Mouse (Mus musculus) cerebellum, postnatal 4 days (tissue): ENCODE results near the gene Tmem253.
A peak's percentile ranks its signal among the peaks of the same experiment; 100 is the strongest.

Experiments
- DNase-seq, 2 experiments: peaks; one replicate each; pipeline ENCODE4 v3.0.0; 2022; ENCODE audit warnings: low spot score in 2 of 2, mixed read lengths in 1 of 2

Gene Tmem253

GRCm38 (mm10) chr14:52006771-52007170, 8.7 kb upstream of the Tmem253 start:
- DNase-seq: no peak

DNA sequence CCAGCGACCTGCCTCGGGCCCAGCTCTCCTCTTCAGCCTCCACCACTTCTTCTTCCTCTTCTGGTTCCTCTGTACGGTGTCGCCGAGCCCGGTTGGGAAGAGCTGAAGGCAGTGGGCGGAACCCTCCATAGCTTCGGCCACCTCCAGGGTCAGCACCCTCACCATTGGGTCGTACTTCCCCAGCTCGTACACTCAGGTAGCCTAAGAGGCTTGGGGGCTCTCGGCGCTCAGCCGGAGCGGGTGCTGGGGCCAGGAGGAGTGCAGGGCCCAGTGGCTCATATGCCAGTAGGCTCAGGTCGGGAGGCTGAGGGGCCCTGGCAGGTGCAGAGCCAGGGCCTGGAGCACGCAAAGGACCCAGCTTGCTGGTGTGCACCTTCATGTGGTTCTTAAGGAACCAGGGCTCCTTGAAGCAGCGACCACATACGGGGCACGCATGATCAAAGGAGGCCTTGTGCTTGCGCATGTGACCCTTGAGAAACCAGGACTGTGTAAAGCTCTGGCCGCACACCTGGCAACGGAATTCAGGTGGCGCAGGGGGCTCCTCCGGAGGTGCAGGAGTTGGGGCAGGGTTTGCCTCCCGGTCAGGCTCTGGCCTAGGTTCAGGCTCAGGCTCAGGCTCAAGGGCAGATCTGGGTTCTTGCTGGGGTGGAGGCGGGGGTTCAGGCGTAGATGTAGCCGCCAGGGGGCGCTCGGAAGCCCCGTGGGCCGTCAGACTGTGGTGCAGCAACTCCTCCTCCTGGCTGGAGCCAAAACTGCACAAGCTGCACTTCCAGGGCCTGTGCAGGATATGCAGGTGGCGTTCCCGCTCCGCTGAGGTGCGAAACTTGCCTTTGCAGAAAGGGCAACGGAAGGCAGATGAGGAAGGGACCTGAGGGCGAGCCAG, 6.9 kb upstream of the Tmem253 start:
- peak; percentile 92 to 97 for DNase-seq

DNA sequence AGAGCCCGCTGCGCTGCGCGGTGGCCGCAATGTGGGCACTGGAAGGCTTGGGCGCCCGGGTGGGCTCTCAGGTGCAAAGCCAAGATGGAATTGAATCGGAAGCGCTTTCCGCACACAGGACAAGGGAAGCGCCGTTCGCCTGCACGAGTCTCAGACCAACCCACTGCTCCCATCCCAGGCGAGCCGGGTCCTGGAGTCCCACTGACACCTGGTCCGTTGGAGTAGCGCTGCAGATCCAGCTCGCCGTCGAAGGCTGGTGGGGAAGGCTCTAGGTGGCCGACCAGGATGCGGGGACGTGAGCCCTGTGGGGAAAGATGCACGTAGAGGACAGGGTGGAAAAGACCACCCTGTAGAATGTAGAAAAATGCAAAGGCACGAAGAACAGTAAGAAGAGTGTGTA, 6.1 kb upstream of the Tmem253 start:
- no peak for DNase-seq

GRCm38 (mm10) chr14:52009841-52010240, 5.6 kb upstream of the Tmem253 start:
- no peak for DNase-seq

GRCm38 (mm10) chr14:52010446-52011111, 4.9 kb upstream of the Tmem253 start:
- DNase-seq: peak; percentile 42 to 81

DNA sequence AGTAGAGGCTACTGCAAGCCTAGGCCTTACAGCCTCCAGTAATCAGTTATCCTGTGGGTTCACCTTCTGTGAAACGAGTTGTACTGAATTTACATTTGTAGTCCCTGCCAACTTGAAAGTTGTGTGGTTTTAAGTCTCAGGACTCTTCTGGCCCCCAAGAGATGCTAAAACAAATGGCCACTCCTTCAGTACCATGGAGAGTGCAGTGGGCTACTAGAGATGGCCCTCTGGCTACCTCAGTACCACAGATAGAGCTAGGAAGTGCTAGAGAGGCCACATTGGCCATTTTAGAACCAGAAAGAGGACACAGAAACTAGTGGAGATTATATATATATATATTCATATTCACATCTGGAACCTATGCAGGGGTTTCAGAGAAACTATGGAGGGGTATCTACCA, 3.8 kb upstream of the Tmem253 start:
- DNase-seq: no peak

- no peak for DNase-seq
Measured at GRCm38 (mm10) chr14:52012085-52012484, 3.4 kb upstream of the Tmem253 start.

- no peak for DNase-seq
Measured at GRCm38 (mm10) chr14:52012553-52012952, 2.9 kb upstream of the Tmem253 start.

- no peak for DNase-seq
Measured at GRCm38 (mm10) chr14:52013021-52013610, 2.3 kb upstream of the Tmem253 start.

GRCm38 (mm10) chr14:52013771-52014219, 1.7 kb upstream of the Tmem253 start:
- DNase-seq: peak in 1 of 2 experiments; percentile 43

DNA sequence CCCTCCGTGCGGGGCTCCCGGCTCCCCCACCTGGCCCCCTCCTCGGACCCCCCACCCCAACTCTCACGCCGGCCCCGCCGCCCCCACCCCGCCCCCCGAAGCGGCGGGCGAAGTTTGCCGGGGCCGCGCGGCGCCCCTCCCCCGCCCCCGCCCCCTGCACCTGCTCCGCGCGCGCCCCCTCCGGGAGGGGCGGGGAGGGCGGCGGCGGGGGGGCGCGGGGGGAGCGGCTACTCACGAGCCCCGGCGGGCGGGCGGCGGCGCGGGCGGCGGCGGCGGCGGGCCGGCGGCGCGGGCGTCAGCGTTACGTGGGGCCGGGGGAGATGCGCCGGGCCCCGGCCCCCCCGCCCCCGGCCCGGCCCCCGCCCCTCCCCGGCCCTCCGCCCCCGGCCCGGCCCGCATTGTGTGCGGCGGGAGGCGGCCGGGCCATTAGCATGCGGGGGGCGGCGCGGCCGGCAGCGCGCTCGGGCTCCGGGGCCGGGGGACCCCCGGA, 1.1 kb upstream of the Tmem253 start:
- DNase-seq: no peak

- peak in 1 of 2 experiments; percentile 51 for DNase-seq
Measured at GRCm38 (mm10) chr14:52014761-52015311, 622 bp upstream of the Tmem253 start.

- DNase-seq: no peak
Measured at GRCm38 (mm10) chr14:52016625-52017405, 1.4 kb downstream of the Tmem253 start.

DNA sequence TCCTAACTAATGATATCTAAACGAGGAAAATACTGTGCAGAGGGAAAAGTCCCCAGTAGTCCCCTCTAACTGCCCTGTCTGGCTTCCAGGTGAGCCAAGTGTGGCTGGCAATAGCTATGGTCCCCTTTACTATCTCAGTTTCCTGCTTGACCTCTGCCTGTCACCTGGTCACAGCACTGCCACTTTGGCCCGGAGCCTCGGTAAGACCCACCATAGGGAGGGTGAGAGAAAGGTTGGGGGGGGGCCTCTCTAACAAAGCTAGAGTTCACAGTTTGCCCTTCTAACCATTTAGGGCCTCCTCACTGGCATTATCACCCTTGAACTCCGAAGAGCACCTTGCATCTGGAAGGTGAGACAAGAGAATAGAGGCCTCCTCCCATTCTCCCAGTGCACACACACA, 2.2 kb downstream of the Tmem253 start:
- DNase-seq: no peak

DNA sequence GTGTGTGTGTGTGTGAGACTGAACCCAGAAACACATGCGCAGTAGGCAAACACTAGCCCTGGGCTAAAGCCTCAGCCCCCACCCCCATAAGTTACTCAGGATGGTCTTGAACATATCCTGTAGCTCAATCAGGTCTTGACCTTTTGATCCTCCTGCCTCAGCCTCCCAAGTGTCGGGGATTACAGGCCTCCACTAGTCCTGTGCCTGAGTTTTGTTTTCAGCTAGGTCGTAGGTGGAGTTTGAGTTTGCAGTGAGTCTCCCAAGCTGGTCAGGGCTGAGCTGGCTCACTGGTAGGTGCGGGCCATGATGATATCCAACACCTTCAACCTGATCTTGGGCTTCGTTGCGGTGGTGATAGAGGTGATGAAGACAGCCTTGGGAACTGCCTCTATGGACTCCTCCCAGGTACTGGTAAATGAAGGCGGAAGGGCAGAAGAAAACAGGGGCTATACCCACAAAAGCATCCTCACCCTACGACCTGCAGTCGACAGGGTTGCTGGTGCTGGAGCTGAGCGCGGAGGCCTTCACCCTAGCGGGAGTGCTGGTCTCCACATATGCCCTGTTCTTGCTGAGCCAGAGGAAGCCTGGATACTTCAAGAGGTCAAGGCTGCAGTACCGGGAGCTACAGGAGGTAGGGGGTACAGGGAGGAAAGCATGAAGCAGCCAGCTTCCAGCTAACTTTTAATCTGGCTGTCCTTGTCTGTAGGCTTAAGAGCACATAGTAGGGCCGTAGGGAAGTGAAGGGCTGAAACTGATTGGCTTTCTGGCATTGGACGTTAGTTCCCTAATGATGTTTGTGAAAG, 3.0 kb downstream of the Tmem253 start:
- no peak for DNase-seq

DNA sequence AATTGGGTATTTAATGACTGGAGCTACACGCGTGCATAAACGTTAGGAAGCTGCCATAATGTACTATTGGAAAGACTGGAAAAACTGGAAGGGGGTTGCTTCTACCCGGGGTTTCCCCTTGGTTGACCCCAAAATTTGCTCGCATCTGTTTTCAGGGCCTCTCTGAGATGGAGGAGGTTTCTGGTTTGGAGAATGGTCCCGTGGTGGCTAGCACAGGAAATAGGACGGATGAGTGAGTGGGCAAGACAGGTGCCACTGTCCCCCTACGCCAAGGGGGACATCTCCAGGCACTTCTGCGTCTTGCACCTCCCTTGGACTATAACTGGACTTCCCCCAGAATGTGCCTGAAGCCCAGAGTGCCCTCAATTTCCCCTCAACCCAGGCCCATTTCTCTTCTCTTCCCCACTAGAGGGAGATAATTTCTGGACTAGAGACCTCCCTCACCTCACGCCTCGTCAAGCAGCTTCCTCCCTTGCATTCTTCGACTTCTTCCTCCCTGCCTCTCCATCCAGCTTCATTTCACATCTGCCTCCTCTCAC, 3.7 kb downstream of the Tmem253 start:
- DNase-seq: no peak

DNA sequence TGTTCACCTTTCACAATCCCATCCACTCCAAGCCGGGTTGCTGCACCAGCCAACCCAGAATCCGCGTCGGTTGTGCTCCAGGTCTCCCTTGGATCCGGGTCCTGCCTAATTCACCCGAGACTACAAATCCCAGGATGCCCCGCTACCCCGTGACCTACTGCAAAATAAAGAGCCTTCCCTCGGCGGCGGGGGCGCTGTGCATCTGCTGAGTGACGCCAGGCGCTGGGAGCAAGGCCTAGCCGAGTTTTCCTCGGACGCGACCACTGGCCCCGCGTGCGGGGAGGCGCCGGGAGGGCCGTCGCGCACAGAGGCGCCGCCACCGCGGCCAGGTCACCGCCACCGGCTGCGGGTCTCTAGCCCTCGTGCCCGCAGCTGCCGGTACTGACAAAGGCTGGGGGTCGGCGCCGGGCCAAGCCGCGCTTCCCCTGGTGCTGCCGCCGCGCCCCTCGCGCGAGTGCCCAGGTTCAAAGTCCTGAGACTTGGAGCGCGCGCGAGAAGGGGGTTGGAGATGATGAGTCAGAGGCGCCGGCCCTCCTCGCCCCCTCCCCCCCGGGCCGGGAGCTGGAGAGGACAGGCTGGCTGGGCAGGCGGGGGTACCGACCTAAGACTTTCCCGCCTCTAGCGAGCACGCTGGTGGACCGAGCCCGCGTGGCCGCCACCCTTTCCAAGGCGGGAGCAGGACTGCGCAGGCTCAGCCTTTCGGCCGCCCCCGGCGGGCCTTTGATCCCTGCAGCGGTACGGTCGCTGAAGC, 4.3 kb downstream of the Tmem253 start:
- peak; percentile 96 for DNase-seq

DNA sequence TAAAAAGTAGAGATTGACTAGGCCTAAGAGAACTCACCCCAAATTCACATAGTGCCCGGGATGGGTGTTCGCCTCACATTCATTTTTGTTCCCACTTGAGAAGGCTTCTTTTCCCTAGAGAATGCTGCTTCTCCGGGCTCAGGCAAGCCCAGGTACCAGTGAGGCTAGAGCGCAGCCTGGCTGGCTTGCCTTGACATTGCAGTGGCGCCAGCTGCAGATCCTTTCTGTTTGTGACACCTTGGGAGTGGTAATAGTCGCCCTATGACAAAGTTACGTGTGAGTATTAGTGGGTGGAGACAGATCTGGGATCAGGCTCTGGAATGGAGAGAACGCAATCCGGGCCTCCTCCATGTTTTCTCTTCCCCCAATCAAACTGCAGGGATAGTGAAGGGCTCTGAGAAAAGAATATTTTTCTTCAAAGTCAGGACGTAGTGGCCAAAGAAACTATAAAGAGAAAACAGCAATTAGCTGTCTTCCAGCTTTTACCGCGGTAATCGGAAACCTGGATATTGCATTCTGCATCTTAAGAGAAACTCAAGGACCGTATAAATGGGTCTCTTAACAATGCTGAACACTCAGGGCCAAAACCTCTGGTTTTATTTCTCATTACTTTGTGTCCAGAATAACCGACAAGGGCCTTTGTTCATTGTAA, 5.2 kb downstream of the Tmem253 start, which contains the start of gene Zfp219:
Gene Zfp219 (minus strand): TSS at position 248 of the 652 bp plus-strand sequence.
- DNase-seq: peak in 1 of 2 experiments; percentile 56

- no peak for DNase-seq
Measured at GRCm38 (mm10) chr14:52021138-52021529, 5.7 kb downstream of the Tmem253 start.
